Mouse (Mus musculus) hindbrain, postnatal 0 days (tissue): ENCODE data around the gene Crebl2. TPM values are rescaled to one million over a fixed set of nuclear protein-coding genes. Genes with fewer than 3 reads are reported as not detected.

Source experiments
- ATAC-seq: fragments of 200-750 bp; cut with Nextera tagmentation; 2 replicates; pipeline ENCODE4 v1.8.0; 2017; ENCODE audit warnings: mild to moderate bottlenecking, moderate TSS enrichment, moderate library complexity
- DNase-seq: peaks from one replicate; pipeline ENCODE4 v3.0.0-alpha.2; 2015; ENCODE audit warnings: low spot score
- H3K27ac ChIP-seq: fragments of 300-500 bp; sonication (generic); 2 replicates; pipeline ENCODE4 v1.5.1; 2014; ENCODE audit warnings: mild to moderate bottlenecking
- H3K27me3 ChIP-seq: fragments of 300-500 bp; sonication (generic); 2 replicates; pipeline ENCODE4 v1.6.1; 2014; ENCODE audit warnings: low read length, mixed read lengths; ENCODE audit not compliant: insufficient read depth
- H3K36me3 ChIP-seq: fragments of 300-500 bp; sonication (generic); 2 replicates; pipeline ENCODE4 v1.6.1; 2014; ENCODE audit warnings: low read length, mixed read lengths; ENCODE audit not compliant: insufficient read depth
- H3K4me1 ChIP-seq: fragments of 300-500 bp; sonication (generic); 2 replicates; pipeline ENCODE4 v1.6.1; 2014; ENCODE audit warnings: antibody characterized with exemption, low read length, mixed read lengths; ENCODE audit not compliant: insufficient read depth
- H3K4me2 ChIP-seq: fragments of 300-500 bp; sonication (generic); 2 replicates; pipeline ENCODE4 v1.6.1; 2014; ENCODE audit warnings: low read depth, mild to moderate bottlenecking, low read length, moderate library complexity, mixed read lengths
- H3K4me3 ChIP-seq: fragments of 300-500 bp; sonication (generic); 2 replicates; pipeline ENCODE4 v1.5.1; 2014; ENCODE audit warnings: low read length
- H3K9ac ChIP-seq: fragments of 300-500 bp; sonication (generic); replicated peaks from 2 replicates; pipeline ENCODE4 v1.6.1; 2014; ENCODE audit warnings: mild to moderate bottlenecking, low read length, moderate library complexity, mixed read lengths
- H3K9me3 ChIP-seq: fragments of 300-500 bp; sonication (generic); 2 replicates; pipeline ENCODE4 v1.6.1; 2016; ENCODE audit warnings: low read length, mixed read lengths
- CTCF ChIP-seq: IDR thresholded peaks from 2 replicates; pipeline ENCODE4 v1.5.1; 2016; ENCODE audit warnings: antibody characterized with exemption, control low read depth, low read depth
- WGBS: fragments of 180-500 bp; shearing (Covaris S2); extraction: QIAGEN DNeasy Blood & Tissue Kit; methylation state at CpG from one replicate; pipeline ENCODE4 v1.1.7; 2014; 5-methylcytosine and 5-hydroxymethylcytosine counted together
- polyA plus RNA-seq: library from polyadenylated mRNA; unstranded; fragments of >200 nt; fragmentation: Nextera tagmentation; extraction: Ambion mirVana; gene quantifications from 2 replicates; pipeline ENCODE4 v1.2.1, GENCODE M21; 2015
- total RNA-seq: library from RNA; depleted of rRNA; stranded (reverse); fragments of >200 nt; gene quantifications from 2 replicates; pipeline ENCODE4 v1.2.3, GENCODE M21; 2014

The Crebl2 gene
- total and polyA plus RNA-seq, 2 experiments from 2014 or later = 2.6 to 4.4 TPM

GRCm38 (mm10) chr6:134870209-134870742 lies 40.3 kb downstream of the Crebl2 start:
- H3K27me3 ChIP-seq = no peaks in the 10 kb centered on the region
- no peak overlapping the region for H3K9ac ChIP-seq
- DNase-seq = no peak
- H3K4me3 ChIP-seq = no peak overlapping the region
- TF ChIP-seq CTCF = no peak
- peaks cover 19% of the 10 kb centered on the region for H3K36me3 ChIP-seq
- no peaks in the 10 kb centered on the region for H3K9me3 ChIP-seq
- no peak overlapping the region for H3K27ac ChIP-seq
- H3K4me1 ChIP-seq = no peaks in the 10 kb centered on the region
- H3K4me2 ChIP-seq = no peak overlapping the region
- ATAC-seq = no peak
- 90% methylated on average over 12 of the region's 12 CpGs for WGBS

- ATAC-seq (no peak), DNase-seq (no peak)
- no peak overlapping the region for H3K27ac ChIP-seq
- TF ChIP-seq CTCF = no peak
- no peaks in the 10 kb centered on the region for H3K9me3 ChIP-seq
- 94% methylated on average over 4 of the region's 4 CpGs for WGBS
- H3K4me3 ChIP-seq = no peak overlapping the region
- H3K4me2 ChIP-seq = no peak overlapping the region
- H3K27me3 ChIP-seq = no peaks in the 10 kb centered on the region
- peaks cover 19% of the 10 kb centered on the region for H3K36me3 ChIP-seq
- H3K4me1 ChIP-seq = no peaks in the 10 kb centered on the region
- no peak overlapping the region for H3K9ac ChIP-seq
These were observed 40.9 kb downstream of the Crebl2 start for GRCm38 (mm10) chr6:134870887-134871286.

DNA sequence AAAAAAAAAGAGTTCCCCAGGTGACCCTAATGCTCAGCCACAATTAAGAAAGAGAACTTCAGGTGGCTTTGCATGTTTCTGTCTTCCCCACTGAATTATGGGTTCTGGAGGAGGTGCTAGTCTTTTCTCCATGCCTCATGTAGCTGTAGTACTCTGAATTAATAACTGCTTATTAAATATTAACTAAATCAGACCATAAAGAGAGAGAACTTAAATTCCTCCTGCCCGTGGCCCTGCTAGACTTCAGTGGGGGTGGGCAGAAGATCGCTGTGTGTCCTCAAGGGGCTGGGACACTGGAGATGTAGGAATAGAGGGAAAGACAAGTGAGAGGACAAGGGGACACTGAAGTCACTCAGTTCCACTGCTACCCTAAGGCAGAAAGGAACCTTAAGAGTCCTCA lies 42.3 kb downstream of the Crebl2 start:
- no peak overlapping the region for H3K9ac ChIP-seq
- H3K4me1 ChIP-seq = no peaks in the 10 kb centered on the region
- no peak for TF ChIP-seq CTCF
- no peak overlapping the region for H3K27ac ChIP-seq
- H3K4me3 ChIP-seq = no peak overlapping the region
- ATAC-seq = no peak
- DNase-seq = no peak
- no peaks in the 10 kb centered on the region for H3K9me3 ChIP-seq
- WGBS = 93% methylated on average over 2 of the region's 2 CpGs
- H3K4me2 ChIP-seq = no peak overlapping the region
- H3K36me3 ChIP-seq = peaks cover 16% of the 10 kb centered on the region
- no peaks in the 10 kb centered on the region for H3K27me3 ChIP-seq

GRCm38 (mm10) chr6:134873018-134873417 lies 43.1 kb downstream of the Crebl2 start:
- DNase-seq = no peak
- peak; percentile 53 for TF ChIP-seq CTCF
- no peak overlapping the region for H3K9ac ChIP-seq
- H3K9me3 ChIP-seq = no peaks in the 10 kb centered on the region
- peaks cover 16% of the 10 kb centered on the region for H3K36me3 ChIP-seq
- H3K4me1 ChIP-seq = no peaks in the 10 kb centered on the region
- ATAC-seq = no peak
- no peaks in the 10 kb centered on the region for H3K27me3 ChIP-seq
- H3K4me3 ChIP-seq = no peak overlapping the region
- H3K4me2 ChIP-seq = no peak overlapping the region
- H3K27ac ChIP-seq = no peak overlapping the region
- WGBS = 87% methylated on average over 2 of the region's 2 CpGs

- no peak overlapping the region for H3K4me3 ChIP-seq
- ATAC-seq (no peak), DNase-seq (no peak)
- no peaks in the 10 kb centered on the region; the same call in 1 of the 2 replicates for H3K36me3 ChIP-seq
- 74% methylated on average over 6 of the region's 6 CpGs for WGBS
- H3K4me1 ChIP-seq = no peaks in the 10 kb centered on the region
- no peaks in the 10 kb centered on the region for H3K27me3 ChIP-seq
- no peak overlapping the region for H3K27ac ChIP-seq
- no peaks in the 10 kb centered on the region for H3K9me3 ChIP-seq
- H3K4me2 ChIP-seq = no peak overlapping the region
- no peak overlapping the region for H3K9ac ChIP-seq
- TF ChIP-seq CTCF = peak; percentile 23; the same call in 1 of the 2 replicates
These were observed 46.8 kb downstream of the Crebl2 start for GRCm38 (mm10) chr6:134876795-134877194.

GRCm38 (mm10) chr6:134877276-134877675 lies 47.3 kb downstream of the Crebl2 start:
- H3K27me3 ChIP-seq = no peaks in the 10 kb centered on the region
- no peak overlapping the region for H3K9ac ChIP-seq
- DNase-seq (no peak), ATAC-seq (no peak)
- H3K4me2 ChIP-seq = no peak overlapping the region
- no peak overlapping the region for H3K27ac ChIP-seq
- no peak overlapping the region for H3K4me3 ChIP-seq
- no peaks in the 10 kb centered on the region; the same call in 1 of the 2 replicates for H3K36me3 ChIP-seq
- H3K4me1 ChIP-seq = no peaks in the 10 kb centered on the region
- no peak for TF ChIP-seq CTCF
- WGBS = 93% methylated on average over 4 of the region's 4 CpGs
- H3K9me3 ChIP-seq = no peaks in the 10 kb centered on the region

GRCm38 (mm10) chr6:134877892-134878291 lies 47.9 kb downstream of the Crebl2 start:
- TF ChIP-seq CTCF = no peak
- H3K27ac ChIP-seq = no peak overlapping the region

More at GRCm38 (mm10) chr6:134877892-134878291, 47.9 kb downstream of the Crebl2 start:
- no peak overlapping the region for H3K4me2 ChIP-seq
- H3K27me3 ChIP-seq = no peaks in the 10 kb centered on the region
- H3K9me3 ChIP-seq = no peaks in the 10 kb centered on the region
- 67% methylated on average over 1 of the region's 1 CpGs for WGBS
- no peak overlapping the region for H3K4me3 ChIP-seq
- no peaks in the 10 kb centered on the region; the same call in 1 of the 2 replicates for H3K36me3 ChIP-seq
- no peaks in the 10 kb centered on the region for H3K4me1 ChIP-seq
- DNase-seq (no peak), ATAC-seq (no peak)
- no peak overlapping the region for H3K9ac ChIP-seq
